Mouse (Mus musculus) midbrain, embryonic 13.5 days (tissue): ENCODE results near the gene Hs2st1. TPM values are rescaled to one million over a fixed set of nuclear protein-coding genes. Genes with fewer than 3 reads are reported as not detected.

Source experiments
- ATAC-seq: fragments of 200-750 bp; cut with Nextera tagmentation; 2 replicates; pipeline ENCODE4 v1.8.0; 2017; ENCODE audit warnings: mild to moderate bottlenecking, moderate TSS enrichment, moderate library complexity
- H3K27ac ChIP-seq: fragments of 300-500 bp; sonication (generic); 2 replicates; pipeline ENCODE4 v1.5.1; 2015; ENCODE audit warnings: inconsistent platforms, mild to moderate bottlenecking, moderate library complexity
- H3K27me3 ChIP-seq: fragments of 300-500 bp; sonication (generic); 2 replicates; pipeline ENCODE4 v1.6.1; 2015; ENCODE audit warnings: mild to moderate bottlenecking, inconsistent platforms
- H3K36me3 ChIP-seq: fragments of 300-500 bp; sonication (generic); 2 replicates; pipeline ENCODE4 v1.6.1; 2015; ENCODE audit warnings: mild to moderate bottlenecking, inconsistent platforms
- H3K4me1 ChIP-seq: fragments of 300-500 bp; sonication (generic); replicated peaks from 2 replicates; pipeline ENCODE4 v1.6.1; 2015; ENCODE audit warnings: inconsistent platforms
- H3K4me2 ChIP-seq: fragments of 300-500 bp; sonication (generic); replicated peaks from 2 replicates; pipeline ENCODE4 v1.6.1; 2015; ENCODE audit warnings: moderate library complexity, mild to moderate bottlenecking, inconsistent platforms
- H3K4me3 ChIP-seq: fragments of 300-500 bp; sonication (generic); replicated peaks from 2 replicates; pipeline ENCODE4 v1.5.1; 2015; ENCODE audit warnings: mild to moderate bottlenecking, inconsistent platforms
- H3K9ac ChIP-seq: fragments of 300-500 bp; sonication (generic); replicated peaks from 2 replicates; pipeline ENCODE4 v1.6.1; 2015; ENCODE audit warnings: mild to moderate bottlenecking, inconsistent platforms
- H3K9me3 ChIP-seq: fragments of 300-500 bp; sonication (generic); 2 replicates; pipeline ENCODE4 v1.6.1; 2016; ENCODE audit warnings: mild to moderate bottlenecking, inconsistent platforms
- WGBS: fragments of 180-500 bp; shearing (Covaris S2); methylation state at CpG from one replicate; pipeline ENCODE4 v1.1.7; 2015; 5-methylcytosine and 5-hydroxymethylcytosine counted together
- polyA plus RNA-seq: library from polyadenylated mRNA; unstranded; fragments of >200 nt; fragmentation: Nextera tagmentation; extraction: Ambion mirVana; gene quantifications from 2 replicates; pipeline ENCODE4 v1.2.1, GENCODE M21; 2015

The Hs2st1 gene
- polyA plus RNA-seq, 1 experiment from 2014 or later, result 17.4 TPM

- Histone ChIP-seq H3K4me2 (no peak overlapping the region), H3K27ac (no peak overlapping the region), H3K9ac (no peak overlapping the region), H3K36me3 (no peaks in the 10 kb centered on the region), H3K4me3 (no peak overlapping the region), H3K27me3 (no peaks in the 10 kb centered on the region), H3K9me3 (no peaks in the 10 kb centered on the region), H3K4me1 (peaks cover 5% of the 10 kb centered on the region; the same call in 1 of the 2 replicates)
- 93% methylated on average over 7 of the region's 7 CpGs for WGBS
- ATAC-seq, result no peak
Measured at GRCm38 (mm10) chr3:144478427-144478794, 91.6 kb downstream of the Hs2st1 start.

- Histone ChIP-seq H3K27me3 (no peaks in the 10 kb centered on the region), H3K4me1 (peaks cover 9% of the 10 kb centered on the region), H3K9me3 (no peaks in the 10 kb centered on the region), H3K36me3 (no peaks in the 10 kb centered on the region), H3K9ac (no peak overlapping the region), H3K27ac (no peak overlapping the region), H3K4me2 (no peak overlapping the region), H3K4me3 (no peak overlapping the region)
- ATAC-seq, result no peak
- WGBS, result 90% methylated on average over 12 of the region's 12 CpGs
Measured at GRCm38 (mm10) chr3:144477707-144478426, 92.1 kb downstream of the Hs2st1 start.

- ATAC-seq, result no peak
- H3K4me1 ChIP-seq, result peaks cover 17% of the 10 kb centered on the region
- H3K9ac ChIP-seq, result no peak overlapping the region
- 95% methylated on average over 5 of the region's 5 CpGs for whole genome bisulfite sequencing
- no peak overlapping the region for H3K27ac ChIP-seq
- H3K4me2 ChIP-seq, result no peak overlapping the region
- H3K36me3 ChIP-seq, result no peaks in the 10 kb centered on the region
- H3K27me3 ChIP-seq, result no peaks in the 10 kb centered on the region
- H3K4me3 ChIP-seq, result no peak overlapping the region
- no peaks in the 10 kb centered on the region for H3K9me3 ChIP-seq
Measured at GRCm38 (mm10) chr3:144475891-144476290, 94.1 kb downstream of the Hs2st1 start.

GRCm38 (mm10) chr3:144474726-144475125, 95.3 kb downstream of the Hs2st1 start:
- Histone ChIP-seq H3K27me3 (no peaks in the 10 kb centered on the region), H3K36me3 (no peaks in the 10 kb centered on the region), H3K4me1 (peaks cover 23% of the 10 kb centered on the region), H3K27ac (no peak overlapping the region), H3K4me2 (no peak overlapping the region), H3K4me3 (no peak overlapping the region), H3K9me3 (no peaks in the 10 kb centered on the region), H3K9ac (no peak overlapping the region)
- no peak for ATAC-seq
- 92% methylated on average over 5 of the region's 5 CpGs for WGBS

- no peak overlapping the region for H3K27ac ChIP-seq
- H3K4me3 ChIP-seq, result no peak overlapping the region
- H3K9me3 ChIP-seq, result no peaks in the 10 kb centered on the region
- H3K9ac ChIP-seq, result no peak overlapping the region
- WGBS, result 44% methylated on average over 3 of the region's 3 CpGs
- H3K4me2 ChIP-seq, result no peak overlapping the region
- H3K4me1 ChIP-seq, result peaks cover 26% of the 10 kb centered on the region
- ATAC-seq, result no peak
- no peaks in the 10 kb centered on the region for H3K36me3 ChIP-seq
- no peaks in the 10 kb centered on the region for H3K27me3 ChIP-seq
Measured at GRCm38 (mm10) chr3:144471954-144472353, 98.0 kb downstream of the Hs2st1 start.

- H3K36me3 ChIP-seq, result no peaks in the 10 kb centered on the region
- H3K4me3 ChIP-seq, result no peak overlapping the region
- peak overlapping the region; percentile 48 for H3K27ac ChIP-seq
- ATAC-seq, result peak; percentile 62
- H3K9me3 ChIP-seq, result no peaks in the 10 kb centered on the region
- WGBS, result 30% methylated on average over 14 of the region's 14 CpGs
- H3K4me2 ChIP-seq, result peak overlapping the region; percentile 29
- peaks cover 26% of the 10 kb centered on the region for H3K4me1 ChIP-seq
- no peaks in the 10 kb centered on the region for H3K27me3 ChIP-seq
- no peak overlapping the region for H3K9ac ChIP-seq
Measured at GRCm38 (mm10) chr3:144470901-144471300, 99.1 kb downstream of the Hs2st1 start.

GRCm38 (mm10) chr3:144467521-144467920, 102.5 kb downstream of the Hs2st1 start:
- 72% methylated on average over 10 of the region's 10 CpGs for WGBS
- no peak for ATAC-seq
- peaks cover 19% of the 10 kb centered on the region; the same call in 1 of the 2 replicates for H3K36me3 ChIP-seq
- H3K4me3 ChIP-seq, result no peak overlapping the region
- no peaks in the 10 kb centered on the region for H3K27me3 ChIP-seq
- H3K4me2 ChIP-seq, result no peak overlapping the region
- peaks cover 23% of the 10 kb centered on the region for H3K4me1 ChIP-seq
- no peaks in the 10 kb centered on the region for H3K9me3 ChIP-seq
- H3K9ac ChIP-seq, result no peak overlapping the region
- H3K27ac ChIP-seq, result no peak overlapping the region

GRCm38 (mm10) chr3:144466108-144466678, 103.8 kb downstream of the Hs2st1 start:
- no peak overlapping the region for H3K9ac ChIP-seq
- H3K4me3 ChIP-seq, result no peak overlapping the region
- H3K36me3 ChIP-seq, result peaks cover 20% of the 10 kb centered on the region
- WGBS, result 95% methylated on average over 8 of the region's 8 CpGs
- H3K27me3 ChIP-seq, result no peaks in the 10 kb centered on the region
- H3K4me1 ChIP-seq, result peaks cover 13% of the 10 kb centered on the region
- H3K27ac ChIP-seq, result no peak overlapping the region
- no peaks in the 10 kb centered on the region for H3K9me3 ChIP-seq
- no peak overlapping the region for H3K4me2 ChIP-seq
- no peak for ATAC-seq

GRCm38 (mm10) chr3:144462679-144463078, 107.3 kb downstream of the Hs2st1 start:
- Histone ChIP-seq H3K9ac (no peak overlapping the region), H3K4me2 (no peak overlapping the region), H3K4me1 (peaks cover 12% of the 10 kb centered on the region), H3K36me3 (peaks cover 20% of the 10 kb centered on the region), H3K27me3 (no peaks in the 10 kb centered on the region), H3K9me3 (no peaks in the 10 kb centered on the region), H3K4me3 (no peak overlapping the region), H3K27ac (no peak overlapping the region)
- WGBS, result 92% methylated on average over 10 of the region's 10 CpGs
- ATAC-seq, result no peak

GRCm38 (mm10) chr3:144460183-144460788, 109.7 kb downstream of the Hs2st1 start:
- H3K9me3 ChIP-seq, result no peaks in the 10 kb centered on the region
- H3K27ac ChIP-seq, result 0 out of 2 replicates have a peak overlapping the region, but pooled peaks have one; percentile 11
- 84% methylated on average over 5 of the region's 5 CpGs for WGBS
- peaks cover 20% of the 10 kb centered on the region for H3K36me3 ChIP-seq
- peaks cover 18% of the 10 kb centered on the region for H3K4me1 ChIP-seq
- no peak for ATAC-seq
- H3K9ac ChIP-seq, result no peak overlapping the region
- no peak overlapping the region for H3K4me2 ChIP-seq
- H3K4me3 ChIP-seq, result no peak overlapping the region
- H3K27me3 ChIP-seq, result no peaks in the 10 kb centered on the region

GRCm38 (mm10) chr3:144459285-144459697, 110.7 kb downstream of the Hs2st1 start:
- H3K4me3 ChIP-seq, result no peak overlapping the region
- H3K9ac ChIP-seq, result no peak overlapping the region
- peak overlapping the region; percentile 11; the same call in 1 of the 2 replicates for H3K27ac ChIP-seq
- H3K36me3 ChIP-seq, result peaks cover 18% of the 10 kb centered on the region
- no peak overlapping the region for H3K4me2 ChIP-seq
- H3K9me3 ChIP-seq, result no peaks in the 10 kb centered on the region
- ATAC-seq, result peak; percentile 21; the same call in 1 of the 2 replicates
- 61% methylated on average over 8 of the region's 8 CpGs for WGBS
- H3K27me3 ChIP-seq, result no peaks in the 10 kb centered on the region
- peaks cover 22% of the 10 kb centered on the region for H3K4me1 ChIP-seq

GRCm38 (mm10) chr3:144453701-144454430, 116.1 kb downstream of the Hs2st1 start:
- H3K4me3 ChIP-seq, result no peak overlapping the region
- no peaks in the 10 kb centered on the region for H3K27me3 ChIP-seq
- H3K4me2 ChIP-seq, result no peak overlapping the region
- peak; percentile 94 for ATAC-seq
- peaks cover 10% of the 10 kb centered on the region for H3K36me3 ChIP-seq
- WGBS, result 62% methylated on average over 19 of the region's 19 CpGs
- H3K27ac ChIP-seq, result peak overlapping the region; percentile 69
- peak overlapping the region; percentile 37; the same call in 1 of the 2 replicates for H3K9ac ChIP-seq
- peaks cover 17% of the 10 kb centered on the region for H3K4me1 ChIP-seq
- no peaks in the 10 kb centered on the region for H3K9me3 ChIP-seq
